Comparison of ENCODE assay signal across 8 mouse cellular contexts in the genomic region with DNA sequence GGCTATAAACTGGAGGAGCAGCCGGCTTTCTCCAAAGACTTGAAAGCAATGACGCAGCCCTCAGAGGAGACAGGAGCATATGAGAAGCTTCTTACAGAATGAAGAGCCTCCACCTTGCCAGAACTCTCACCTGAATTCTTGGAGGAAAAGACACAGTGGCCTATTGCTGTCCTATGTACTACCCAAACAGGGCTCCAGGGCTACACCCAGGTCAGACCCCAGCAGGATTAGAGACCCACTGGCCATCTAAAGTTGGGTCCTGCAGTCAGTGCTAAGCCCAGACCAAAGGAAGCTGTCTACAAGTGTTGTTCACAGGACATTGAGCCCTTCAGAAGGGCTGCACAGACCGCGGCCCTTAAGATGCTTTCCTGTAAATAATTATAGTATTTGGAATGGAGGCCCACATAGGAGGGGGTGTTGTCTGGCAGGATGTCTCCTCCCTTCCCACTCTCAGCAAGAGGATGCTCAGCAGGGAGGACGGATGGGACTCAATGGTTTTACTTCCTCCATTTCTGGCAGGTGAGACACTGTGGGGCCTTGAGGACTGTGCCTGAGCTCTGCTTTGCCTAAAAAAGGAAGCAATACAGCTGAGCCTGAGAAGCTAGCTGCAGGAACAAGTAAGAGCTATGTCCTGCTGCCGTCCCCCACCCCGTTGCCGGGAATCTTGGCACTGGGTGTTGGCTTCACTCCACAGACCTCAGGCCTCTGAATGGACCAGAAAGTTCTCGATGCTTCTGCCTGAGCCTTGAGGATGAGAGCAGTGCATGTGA. TPM values are rescaled to one million over a fixed set of nuclear protein-coding genes. Genes with fewer than 3 reads are reported as not detected.
DNase-seq lines count a peak whose midpoint lies in the region; ATAC-seq and TF ChIP-seq lines count a peak whose summit lies in the region.

No protein-coding gene starts in this region.

- peak; percentile 49 for DNase-seq in ES-CJ7 (ENCODE audit: low read depth, low spot score)
- peak; percentile 23 for DNase-seq in brain, embryonic 14.5 days (ENCODE audit: low read depth)
- DNase-seq in heart, postnatal 4 days = peak; percentile 82
- peak; percentile 64 to 72 for DNase-seq in layer of hippocampus, postnatal 10 days (ENCODE audit: low spot score in 2 of 2)
- no peak for DNase-seq in midbrain, embryonic 10.5 days (ENCODE audit: low spot score)
- no peak for DNase-seq in thymus, postnatal 10 days (ENCODE audit: low spot score in 2 of 2)

- no peaks in the 10 kb centered on the region for H3K9me3 ChIP-seq in midbrain, embryonic 10.5 days (replicated peaks)

- H3K4me3 ChIP-seq in midbrain, embryonic 10.5 days = peak overlapping the region; percentile 54
- no peak overlapping the region for H3K4me3 ChIP-seq in testis, adult 2 months (ENCODE audit: control insufficient read depth, low read depth, low read length)

- peaks cover 54% of the 10 kb centered on the region for H3K4me1 ChIP-seq in midbrain, embryonic 10.5 days
- H3K4me1 ChIP-seq in testis, adult 2 months (ENCODE audit: control insufficient read depth, insufficient read depth, low read length) = peaks cover 32% of the 10 kb centered on the region

- ATAC-seq in frontal cortex, adult (ENCODE audit: low TSS enrichment) = peak; percentile 13; the same call in 1 of the 2 replicates

- no peak for TF ChIP-seq CTCF in brain, embryonic 14.5 days (IDR thresholded peaks at IDR 0.05; ENCODE audit: borderline replicate concordance, extremely low read depth, insufficient read depth, insufficient read length)
- no peak for TF ChIP-seq CTCF in testis, adult 2 months (IDR thresholded peaks at IDR 0.05; ENCODE audit: control insufficient read depth, insufficient read depth, insufficient replicate concordance, low read depth, low read length)

- H3K36me3 ChIP-seq in midbrain, embryonic 10.5 days = no peaks in the 10 kb centered on the region
- H3K36me3 ChIP-seq in testis, adult 2 months (ENCODE audit: control insufficient read depth, insufficient read depth, low read length) = no peaks in the 10 kb centered on the region

- no peak for TF ChIP-seq POLR2A in brain, embryonic 14.5 days (IDR thresholded peaks at IDR 0.05; ENCODE audit: borderline replicate concordance, extremely low read depth, insufficient read depth, insufficient read length, poor library complexity, severe bottlenecking)
- peak; percentile 30; the same call in 1 of the 2 replicates for TF ChIP-seq POLR2A in testis, adult 2 months (IDR thresholded peaks at IDR 0.05; ENCODE audit: control insufficient read depth, low read depth, low read length)

- H3K27ac ChIP-seq in midbrain, embryonic 10.5 days (replicated peaks) = peak overlapping the region; percentile 2; the same call in 1 of the 2 replicates
- H3K27ac ChIP-seq in testis, adult 2 months (ENCODE audit: control insufficient read depth, insufficient read depth, low read depth, low read length) = peak overlapping the region; percentile 85

- WGBS in midbrain, embryonic 10.5 days = 68% methylated on average over 9 of the region's 9 CpGs

- H3K27me3 ChIP-seq in midbrain, embryonic 10.5 days (ENCODE audit: low read depth, poor library complexity, severe bottlenecking) = peaks cover 57% of the 10 kb centered on the region
- H3K27me3 ChIP-seq in testis, adult 2 months (ENCODE audit: control insufficient read depth, insufficient read depth, low read length) = no peaks in the 10 kb centered on the region

RNA-seq across cellular contexts. Expression of a gene that starts 0.7 kb away (rescaled TPM):
- polyA plus RNA-seq in brain, embryonic 14.5 days (2012; rRNA removed) = 22.0 and 25.3 TPM in 2 replicates
- 10 to 100 TPM; 11.5 to 12.5 TPM for total RNA-seq in heart, postnatal 4 days (2021)
- 10 to 100 TPM; 16.3 to 18.2 TPM for total RNA-seq in layer of hippocampus, postnatal 10 days (2021)
- 12.2 and 13.1 TPM in 2 replicates for polyA plus RNA-seq in midbrain, embryonic 10.5 days (2016; fragmentation: Nextera tagmentation; extraction: Ambion mirVana)
- 5.5 and 5.6 TPM in 2 replicates for polyA plus RNA-seq in testis, adult 2 months (2012; rRNA removed)

RNA-seq across cellular contexts. Expression of a gene that starts 10.5 kb away (rescaled TPM):
- polyA plus RNA-seq in brain, embryonic 14.5 days (2012; rRNA removed) = 1.4 and 1.5 TPM in 2 replicates
- total RNA-seq in heart, postnatal 4 days (2021) = 1 to 10 TPM; 4.6 to 4.9 TPM
- total RNA-seq in layer of hippocampus, postnatal 10 days (2021) = 1 to 10 TPM; 3.5 to 4.5 TPM
- 0.31 and 0.45 TPM in 2 replicates for polyA plus RNA-seq in midbrain, embryonic 10.5 days (2016; fragmentation: Nextera tagmentation; extraction: Ambion mirVana)
- 1.0 TPM in 2 replicates for polyA plus RNA-seq in testis, adult 2 months (2012; rRNA removed)

RNA-seq across cellular contexts. Expression of a gene that starts 14.3 kb away (rescaled TPM):
- polyA plus RNA-seq in brain, embryonic 14.5 days (2012; rRNA removed) = 103 and 120 TPM in 2 replicates
- 10 to 100 TPM; 82.7 to 89.7 TPM for total RNA-seq in heart, postnatal 4 days (2021)
- 10 to 100 TPM; 68.7 to 71.4 TPM for total RNA-seq in layer of hippocampus, postnatal 10 days (2021)
- polyA plus RNA-seq in midbrain, embryonic 10.5 days (2016; fragmentation: Nextera tagmentation; extraction: Ambion mirVana) = 115 and 129 TPM in 2 replicates
- 18.7 and 23.4 TPM in 2 replicates for polyA plus RNA-seq in testis, adult 2 months (2012; rRNA removed)

RNA-seq across cellular contexts. Expression of a gene that starts 15.1 kb away (rescaled TPM):
- not detected in 2 replicates for polyA plus RNA-seq in brain, embryonic 14.5 days (2012; rRNA removed)
- not detected for total RNA-seq in heart, postnatal 4 days (2021)
- total RNA-seq in layer of hippocampus, postnatal 10 days (2021) = not detected
- polyA plus RNA-seq in midbrain, embryonic 10.5 days (2016; fragmentation: Nextera tagmentation; extraction: Ambion mirVana) = not detected in 2 replicates
- polyA plus RNA-seq in testis, adult 2 months (2012; rRNA removed) = 0.08 and 0.27 TPM in 2 replicates

RNA-seq across cellular contexts. Expression of a gene that starts 27.5 kb away (rescaled TPM):
- 94.1 and 117 TPM in 2 replicates for polyA plus RNA-seq in brain, embryonic 14.5 days (2012; rRNA removed)
- total RNA-seq in heart, postnatal 4 days (2021) = 10 to 100 TPM; 78.1 to 95.5 TPM
- 100 to 1,000 TPM; 109 to 114 TPM for total RNA-seq in layer of hippocampus, postnatal 10 days (2021)
- polyA plus RNA-seq in midbrain, embryonic 10.5 days (2016; fragmentation: Nextera tagmentation; extraction: Ambion mirVana) = 235 and 260 TPM in 2 replicates
- polyA plus RNA-seq in testis, adult 2 months (2012; rRNA removed) = 134 and 144 TPM in 2 replicates

Comparison
In these comparisons a context has a peak if more than half of its experiments do, and no peak if none do; other contexts are left out.
1. DNase-seq: peak in ES-CJ7 (single experiment), brain, embryonic 14.5 days (single experiment), heart, postnatal 4 days (single experiment) and layer of hippocampus, postnatal 10 days (2 of 2); none in midbrain, embryonic 10.5 days (single experiment) and thymus, postnatal 10 days (0 of 2).